Mouse (Mus musculus) heart, embryonic 16.5 days (tissue): ENCODE data around the gene Rims3. TPM values are rescaled to one million over a fixed set of nuclear protein-coding genes. Genes with fewer than 3 reads are reported as not detected.

ENCODE experiments used
- ATAC-seq: fragments of 200-750 bp; cut with Nextera tagmentation; replicated peaks from 2 replicates; pipeline ENCODE4 v1.8.0; 2017; ENCODE audit warnings: moderate number of reproducible peaks; ENCODE audit not compliant: insufficient read depth, low FRiP score; ENCODE audit errors: extremely low read depth
- H3K27ac ChIP-seq: fragments of 300-500 bp; sonication (generic); 2 replicates; pipeline ENCODE4 v1.5.1; 2014; ENCODE audit warnings: mild to moderate bottlenecking, low read length, control low read depth, moderate library complexity
- H3K27me3 ChIP-seq: fragments of 300-500 bp; sonication (generic); 2 replicates; pipeline ENCODE4 v1.6.1; 2014; ENCODE audit warnings: low read length, mixed read lengths; ENCODE audit not compliant: control insufficient read depth, insufficient read depth
- H3K36me3 ChIP-seq: fragments of 300-500 bp; sonication (generic); 2 replicates; pipeline ENCODE4 v1.6.1; 2014; ENCODE audit not compliant: control insufficient read depth, insufficient read depth
- H3K4me1 ChIP-seq: fragments of 300-500 bp; sonication (generic); 2 replicates; pipeline ENCODE4 v1.6.1; 2014; ENCODE audit warnings: low read length, mixed read lengths; ENCODE audit not compliant: control insufficient read depth, insufficient read depth
- H3K4me2 ChIP-seq: fragments of 300-500 bp; sonication (generic); 2 replicates; pipeline ENCODE4 v1.6.1; 2014; ENCODE audit warnings: low read depth, mild to moderate bottlenecking, control low read depth, low read length
- H3K4me3 ChIP-seq: fragments of 300-500 bp; sonication (generic); 2 replicates; pipeline ENCODE4 v1.5.1; 2014; ENCODE audit warnings: mild to moderate bottlenecking, control low read depth, low read length
- H3K9ac ChIP-seq: fragments of 300-500 bp; sonication (generic); 2 replicates; pipeline ENCODE4 v1.6.1; 2014; ENCODE audit warnings: low read length, control low read depth
- H3K9me3 ChIP-seq: fragments of 300-500 bp; sonication (generic); replicated peaks from 2 replicates; pipeline ENCODE4 v1.6.1; 2016; ENCODE audit warnings: low read length; ENCODE audit not compliant: control insufficient read depth
- WGBS: fragments of 180-500 bp; shearing (Covaris S2); extraction: QIAGEN DNeasy Blood & Tissue Kit; methylation state at CpG from one replicate; pipeline ENCODE4 v1.1.7; 2014; 5-methylcytosine and 5-hydroxymethylcytosine counted together
- polyA plus RNA-seq: library from polyadenylated mRNA; unstranded; fragments of >200 nt; fragmentation: Nextera tagmentation; extraction: Ambion mirVana; gene quantifications from 2 replicates; pipeline ENCODE4 v1.2.1, GENCODE M21; 2015

Rims3 gene
- polyA plus RNA-seq, 1 experiment from 2014 or later, result 0.18 TPM

DNA sequence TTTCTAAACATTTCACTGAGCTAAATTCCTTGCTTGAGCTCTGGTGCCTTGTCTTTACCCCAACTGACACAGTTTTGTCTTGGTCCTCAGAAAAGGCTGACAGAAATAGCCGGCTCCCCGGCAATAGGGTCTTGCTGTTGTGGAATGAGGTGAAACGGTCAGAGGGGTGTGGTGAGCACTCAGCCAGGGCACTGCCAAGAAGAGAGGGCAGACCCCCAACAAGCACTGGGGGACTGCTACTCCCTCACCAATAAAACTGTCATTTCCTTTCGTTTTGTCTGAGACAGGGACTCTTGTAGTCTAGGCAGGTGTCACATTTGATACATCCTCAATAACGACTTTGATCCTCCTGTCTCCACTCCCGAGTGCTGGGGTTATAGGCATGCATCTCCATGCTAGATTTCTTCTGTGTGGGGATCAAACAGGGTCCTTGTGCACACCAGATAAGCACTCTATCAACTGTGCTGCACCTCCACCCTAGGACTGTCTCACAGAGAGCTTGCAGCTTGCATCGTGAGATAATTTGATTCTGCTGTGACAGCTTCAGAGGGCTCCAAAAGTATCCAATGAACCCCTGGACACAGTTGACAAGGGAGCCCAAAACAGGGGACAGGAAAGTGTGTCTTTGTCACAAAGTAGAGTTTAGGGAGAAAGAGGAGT is 10.1 kb upstream of the Rims3 start:
- Histone ChIP-seq H3K9me3 (no peaks in the 10 kb centered on the region), H3K36me3 (no peaks in the 10 kb centered on the region), H3K27ac (no peak overlapping the region), H3K27me3 (0 out of 2 replicates have a peak, but pooled peaks cover 2% of the 10 kb centered on the region), H3K4me3 (no peak overlapping the region), H3K9ac (no peak overlapping the region), H3K4me2 (no peak overlapping the region), H3K4me1 (no peaks in the 10 kb centered on the region)
- no peak for ATAC-seq
- 30% methylated on average over 7 of the region's 7 CpGs for WGBS

DNA sequence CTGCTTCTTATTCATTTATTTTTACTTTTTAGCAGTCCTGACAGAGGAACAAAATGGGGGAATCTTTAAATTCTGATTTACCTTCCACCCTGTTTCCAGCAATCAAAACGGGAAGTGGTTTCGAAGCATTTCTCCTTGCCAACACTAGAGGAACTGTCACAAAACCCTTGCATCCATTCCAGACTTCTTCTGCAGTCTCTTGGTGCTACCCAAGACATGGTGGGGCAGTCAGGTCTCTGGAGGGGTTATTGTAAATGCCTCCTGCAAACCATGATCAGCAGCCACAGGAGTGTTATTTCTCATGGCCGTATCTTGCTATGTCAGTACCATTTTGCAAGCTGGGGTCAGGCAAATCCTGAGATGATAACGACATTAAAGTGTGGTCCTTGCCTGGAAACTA is 9.5 kb upstream of the Rims3 start:
- WGBS, result 61% methylated on average over 4 of the region's 4 CpGs
- Histone ChIP-seq H3K27ac (no peak overlapping the region), H3K4me2 (no peak overlapping the region), H3K36me3 (no peaks in the 10 kb centered on the region), H3K4me3 (no peak overlapping the region), H3K4me1 (no peaks in the 10 kb centered on the region), H3K9me3 (no peaks in the 10 kb centered on the region), H3K27me3 (0 out of 2 replicates have a peak, but pooled peaks cover 2% of the 10 kb centered on the region), H3K9ac (no peak overlapping the region)
- ATAC-seq, result no peak

DNA sequence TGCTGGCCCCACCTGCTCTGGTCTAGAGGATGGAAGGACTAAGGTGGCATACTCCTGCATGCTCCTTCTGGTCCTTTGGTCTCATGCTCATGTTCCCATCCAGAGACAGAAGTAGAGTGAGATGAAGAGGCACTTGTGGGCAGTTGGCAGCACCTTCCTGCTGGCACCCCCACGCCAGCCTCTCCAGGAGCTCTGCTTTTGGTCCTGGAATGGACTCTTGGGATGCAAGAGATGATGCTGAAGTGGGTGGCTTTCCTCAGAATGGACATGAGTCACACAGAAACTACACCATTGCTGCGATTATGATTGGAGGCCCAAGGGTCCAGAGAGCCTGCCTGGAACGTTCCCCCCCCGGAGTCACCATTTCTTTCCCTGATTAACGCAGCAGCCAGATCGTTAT is 5.7 kb upstream of the Rims3 start:
- H3K27me3 ChIP-seq, result peaks cover 10% of the 10 kb centered on the region
- no peaks in the 10 kb centered on the region for H3K36me3 ChIP-seq

DNA sequence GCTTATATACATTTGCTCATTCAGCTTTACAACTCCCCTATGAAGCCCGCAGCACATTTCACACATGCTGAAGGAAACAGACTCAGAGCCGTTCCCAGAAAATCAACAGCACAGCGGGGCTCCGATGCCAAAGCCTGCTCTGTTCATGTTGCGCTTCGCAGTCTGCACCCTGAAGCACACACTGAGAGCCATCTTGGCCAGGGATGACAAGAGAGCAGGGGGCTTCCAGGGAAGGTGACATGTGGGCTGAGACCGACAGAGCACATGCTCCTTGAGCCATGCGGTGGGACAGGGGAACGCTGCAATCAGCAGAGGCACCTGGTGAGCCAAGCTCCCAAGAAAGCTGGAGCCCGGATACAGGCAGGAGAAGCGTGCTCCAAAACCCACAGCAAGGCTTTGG is 5.2 kb upstream of the Rims3 start:
- no peak overlapping the region for H3K4me3 ChIP-seq
- H3K27me3 ChIP-seq, result peaks cover 15% of the 10 kb centered on the region
- ATAC-seq, result no peak
- 61% methylated on average over 11 of the region's 11 CpGs for WGBS
- H3K4me1 ChIP-seq, result no peaks in the 10 kb centered on the region
- H3K9me3 ChIP-seq, result peaks cover 5% of the 10 kb centered on the region; the same call in 1 of the 2 replicates
- no peak overlapping the region for H3K27ac ChIP-seq
- no peaks in the 10 kb centered on the region for H3K36me3 ChIP-seq
- no peak overlapping the region for H3K4me2 ChIP-seq
- no peak overlapping the region for H3K9ac ChIP-seq

More for the DNA sequence above, 5.7 kb upstream of the Rims3 start:
- no peaks in the 10 kb centered on the region for H3K9me3 ChIP-seq
- H3K27ac ChIP-seq, result no peak overlapping the region
- no peak for ATAC-seq
- H3K4me1 ChIP-seq, result no peaks in the 10 kb centered on the region
- H3K9ac ChIP-seq, result no peak overlapping the region
- WGBS, result 75% methylated on average over 6 of the region's 6 CpGs
- no peak overlapping the region for H3K4me3 ChIP-seq
- no peak overlapping the region for H3K4me2 ChIP-seq

DNA sequence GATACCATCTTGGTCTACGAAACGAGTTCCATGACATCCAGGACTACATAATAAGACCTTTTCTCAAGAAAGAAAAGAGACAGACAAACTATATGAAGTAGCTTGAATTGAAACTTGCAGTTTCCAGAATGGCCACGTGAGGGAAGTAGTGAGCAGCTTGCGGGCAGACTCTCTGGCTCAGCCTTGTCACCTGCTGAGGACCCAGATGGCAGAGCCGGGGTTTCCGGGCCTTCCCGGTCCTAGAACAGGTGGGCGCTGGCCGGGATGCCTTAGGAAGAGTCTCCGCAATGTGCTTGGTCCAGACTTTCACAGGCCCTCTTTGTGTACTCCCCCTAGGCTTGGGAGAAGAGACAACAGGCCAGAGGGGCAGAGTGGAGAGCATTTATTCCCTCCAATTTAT is 3.7 kb upstream of the Rims3 start:
- 2% methylated on average over 10 of the region's 10 CpGs for WGBS
- ATAC-seq, result no peak

DNA sequence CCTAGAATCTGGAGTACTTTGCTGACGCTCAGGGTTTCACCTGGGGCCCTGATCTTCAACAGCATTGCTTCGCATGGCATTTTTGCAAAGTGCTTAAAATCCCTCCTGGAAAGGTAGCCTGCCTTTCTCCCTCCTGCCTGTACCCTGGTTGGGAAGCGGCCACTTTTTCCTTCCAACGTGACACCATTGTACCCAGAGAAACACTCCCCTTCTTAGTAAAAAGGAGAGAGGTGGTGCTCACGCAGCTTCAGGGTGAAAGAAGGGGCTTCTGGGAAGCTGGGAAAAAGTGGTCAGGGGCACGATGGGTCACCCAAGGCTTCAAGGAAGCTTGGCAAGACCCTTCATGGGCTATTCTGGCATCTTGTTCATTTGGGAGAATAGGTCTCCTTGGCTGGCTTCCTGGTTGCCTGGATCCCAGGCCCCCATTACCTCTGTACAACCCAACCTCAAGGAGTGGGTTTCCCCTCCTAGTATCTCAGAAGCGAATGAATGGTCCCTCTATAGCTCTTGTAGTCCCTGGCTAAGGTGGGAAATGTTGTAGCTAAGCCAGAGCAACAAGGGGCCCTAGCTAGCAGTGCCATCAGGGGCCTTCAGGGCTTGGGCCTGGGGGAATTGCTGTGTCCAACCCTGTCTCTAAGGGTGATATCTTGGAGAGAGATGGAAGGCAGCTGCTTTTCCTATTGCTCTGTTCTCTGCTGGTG is 894 bp downstream of the Rims3 start:
- H3K9ac ChIP-seq, result no peak overlapping the region
- peak overlapping the region; percentile 62 for H3K4me3 ChIP-seq
- peaks cover 36% of the 10 kb centered on the region for H3K27me3 ChIP-seq
- H3K4me2 ChIP-seq, result peak overlapping the region; percentile 94
- 39% methylated on average over 7 of the region's 7 CpGs for WGBS
- peaks cover 8% of the 10 kb centered on the region; the same call in 1 of the 2 replicates for H3K4me1 ChIP-seq
- no peak for ATAC-seq
- peaks cover 5% of the 10 kb centered on the region; the same call in 1 of the 2 replicates for H3K9me3 ChIP-seq
- H3K36me3 ChIP-seq, result no peaks in the 10 kb centered on the region
- H3K27ac ChIP-seq, result no peak overlapping the region

More for the DNA sequence above, 3.7 kb upstream of the Rims3 start:
- Histone ChIP-seq H3K4me1 (no peaks in the 10 kb centered on the region), H3K4me3 (no peak overlapping the region), H3K9ac (no peak overlapping the region), H3K27me3 (peaks cover 23% of the 10 kb centered on the region), H3K36me3 (no peaks in the 10 kb centered on the region), H3K27ac (no peak overlapping the region), H3K4me2 (no peak overlapping the region), H3K9me3 (peaks cover 5% of the 10 kb centered on the region; the same call in 1 of the 2 replicates)

DNA sequence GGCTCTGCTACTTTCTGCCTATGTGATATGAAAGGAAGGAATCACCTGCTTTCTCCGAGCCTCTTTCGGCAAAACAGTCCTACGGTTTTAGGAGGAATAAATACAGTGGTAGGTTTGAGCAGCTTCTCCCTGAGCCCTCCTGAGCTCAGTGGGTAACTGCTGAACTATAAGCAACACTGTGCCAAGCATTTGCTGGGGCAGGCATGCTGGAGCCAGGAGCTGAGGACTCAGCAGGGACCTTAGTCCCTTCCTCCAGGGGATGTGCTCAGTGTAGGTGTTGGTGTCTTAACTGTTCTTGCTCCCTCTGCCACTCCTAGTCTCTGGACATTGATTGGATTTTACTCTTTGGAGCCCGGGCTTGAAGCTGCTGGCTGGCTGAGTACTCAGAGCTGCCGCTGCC is 1.8 kb downstream of the Rims3 start:
- H3K4me3 ChIP-seq, result no peak overlapping the region
- WGBS, result 33% methylated on average over 5 of the region's 5 CpGs

DNA sequence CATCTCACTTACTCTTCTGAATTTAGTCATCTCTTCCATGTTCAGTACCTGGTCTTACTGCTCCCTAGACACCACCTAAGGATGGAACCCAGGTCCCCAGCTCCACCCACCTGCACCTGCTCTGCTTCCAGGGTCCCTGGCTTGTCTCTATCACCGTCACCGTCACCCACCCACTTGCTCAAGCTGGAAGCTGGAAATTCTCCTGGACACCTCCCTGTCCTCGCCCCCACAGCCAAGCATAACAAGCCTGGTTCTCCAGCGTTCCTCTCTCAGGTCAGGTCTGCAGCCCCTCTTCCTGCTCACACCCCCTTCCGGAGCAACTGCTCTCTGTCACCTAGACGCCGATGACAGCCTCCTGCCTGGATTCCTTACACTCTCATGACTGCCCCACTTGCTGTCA is 5.2 kb downstream of the Rims3 start:
- ATAC-seq, result no peak; the same call in 1 of the 2 replicates
- Histone ChIP-seq H3K36me3 (no peaks in the 10 kb centered on the region), H3K9me3 (no peaks in the 10 kb centered on the region), H3K27ac (no peak overlapping the region), H3K27me3 (peaks cover 27% of the 10 kb centered on the region), H3K4me3 (no peak overlapping the region), H3K4me1 (peaks cover 13% of the 10 kb centered on the region; the same call in 1 of the 2 replicates), H3K4me2 (0 out of 2 replicates have a peak overlapping the region, but pooled peaks have one; percentile 12), H3K9ac (no peak overlapping the region)
- WGBS, result 17% methylated on average over 7 of the region's 7 CpGs

More for the DNA sequence above, 1.8 kb downstream of the Rims3 start:
- no peak for ATAC-seq
- Histone ChIP-seq H3K27ac (no peak overlapping the region), H3K9me3 (peaks cover 5% of the 10 kb centered on the region; the same call in 1 of the 2 replicates), H3K9ac (no peak overlapping the region), H3K36me3 (no peaks in the 10 kb centered on the region), H3K4me2 (no peak overlapping the region), H3K27me3 (peaks cover 36% of the 10 kb centered on the region), H3K4me1 (peaks cover 13% of the 10 kb centered on the region; the same call in 1 of the 2 replicates)

DNA sequence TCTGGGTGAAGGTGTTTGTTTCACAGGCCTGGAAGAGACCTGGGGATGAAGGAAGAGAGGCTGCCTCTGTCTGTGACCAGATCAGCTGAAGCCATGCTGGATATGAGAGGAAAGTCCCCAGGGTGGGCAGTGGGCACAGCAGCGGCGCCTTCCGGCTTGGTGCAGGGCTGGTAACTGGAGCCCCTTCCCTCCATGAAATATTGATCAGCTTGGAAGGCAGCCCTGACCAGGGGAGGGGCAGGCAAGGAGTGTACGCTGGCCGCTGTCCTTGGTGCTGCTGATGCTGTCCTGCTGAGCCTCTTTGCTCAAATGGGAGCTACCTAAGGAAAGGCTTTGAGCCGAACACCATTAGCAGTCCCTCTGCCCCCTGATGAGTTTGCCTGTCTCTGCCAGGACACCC is 11.6 kb downstream of the Rims3 start:
- H3K27me3 ChIP-seq, result 0 out of 2 replicates have a peak, but pooled peaks cover 9% of the 10 kb centered on the region
- 0 out of 2 replicates have a peak, but pooled peaks cover under 1% of the 10 kb centered on the region for H3K4me1 ChIP-seq
- H3K4me3 ChIP-seq, result no peak overlapping the region
- no peaks in the 10 kb centered on the region for H3K9me3 ChIP-seq
- 0 out of 2 replicates have a peak, but pooled peaks have one; percentile 23 for ATAC-seq
- no peak overlapping the region for H3K27ac ChIP-seq
- WGBS, result 8% methylated on average over 6 of the region's 6 CpGs
- no peak overlapping the region for H3K4me2 ChIP-seq
- no peaks in the 10 kb centered on the region for H3K36me3 ChIP-seq
- no peak overlapping the region for H3K9ac ChIP-seq
